Mouse (Mus musculus) heart, embryonic 14.5 days (tissue): ENCODE results near the gene Hoxa1. TPM values are rescaled to one million over a fixed set of nuclear protein-coding genes. Genes with fewer than 3 reads are reported as not detected.

Experiments
- ATAC-seq: fragments of 200-750 bp; cut with Nextera tagmentation; 2 replicates; pipeline ENCODE4 v1.8.0; 2017; ENCODE audit warnings: low read depth, moderate TSS enrichment; ENCODE audit not compliant: insufficient number of reproducible peaks, insufficient read depth, low FRiP score
- H3K27ac ChIP-seq, 2 experiments: fragments of 200-500 bp in 1 of 2; fragments of 300-500 bp in 1 of 2; sonication (generic) in 1 of 2; replicated peaks in 1 of 2; 2 replicates each; pipeline ENCODE4 v1.5.1; 2012 to 2014; ENCODE audit warnings: low read depth in 2 of 2, low read length in 2 of 2, control low read depth in 1 of 2, mild to moderate bottlenecking in 1 of 2, mixed read lengths in 1 of 2; ENCODE audit not compliant: control insufficient read depth in 1 of 2, insufficient read depth in 1 of 2
- H3K27me3 ChIP-seq: fragments of 300-500 bp; sonication (generic); 2 replicates; pipeline ENCODE4 v1.6.1; 2014; ENCODE audit warnings: mild to moderate bottlenecking, low read length, control low read depth; ENCODE audit not compliant: control insufficient read depth, insufficient read depth
- H3K36me3 ChIP-seq: fragments of 300-500 bp; sonication (generic); 2 replicates; pipeline ENCODE4 v1.6.1; 2014; ENCODE audit warnings: mild to moderate bottlenecking, control low read depth, low read length, mixed read lengths; ENCODE audit not compliant: control insufficient read depth, insufficient read depth
- H3K4me1 ChIP-seq, 2 experiments: fragments of 200-500 bp in 1 of 2; fragments of 300-500 bp in 1 of 2; sonication (generic) in 1 of 2; 2 replicates each; pipeline ENCODE4 v1.6.1; 2012 to 2014; ENCODE audit warnings: low read length in 2 of 2, control low read depth in 1 of 2, mixed read lengths in 1 of 2; ENCODE audit not compliant: control insufficient read depth in 2 of 2, insufficient read depth in 2 of 2
- H3K4me2 ChIP-seq: fragments of 300-500 bp; sonication (generic); 2 replicates; pipeline ENCODE4 v1.6.1; 2014; ENCODE audit warnings: mild to moderate bottlenecking, low read length
- H3K4me3 ChIP-seq, 2 experiments: fragments of 200-500 bp in 1 of 2; fragments of 300-500 bp in 1 of 2; sonication (generic) in 1 of 2; 2 replicates each; pipeline ENCODE4 v1.5.1; 2012 to 2014; ENCODE audit warnings: low read length in 2 of 2, mild to moderate bottlenecking in 2 of 2, control low read depth in 1 of 2, low read depth in 1 of 2, moderate library complexity in 1 of 2; ENCODE audit not compliant: control insufficient read depth in 1 of 2, insufficient read depth in 1 of 2
- H3K9ac ChIP-seq: fragments of 300-500 bp; sonication (generic); 2 replicates; pipeline ENCODE4 v1.6.1; 2014; ENCODE audit warnings: mild to moderate bottlenecking, low read length
- H3K9me3 ChIP-seq: fragments of 300-500 bp; sonication (generic); 2 replicates; pipeline ENCODE4 v1.6.1; 2016; ENCODE audit warnings: low read length, control low read depth; ENCODE audit not compliant: control insufficient read depth
- WGBS: fragments of 180-500 bp; shearing (Covaris S2); extraction: QIAGEN DNeasy Blood & Tissue Kit; methylation state at CpG from one replicate; pipeline ENCODE4 v1.1.7; 2014; 5-methylcytosine and 5-hydroxymethylcytosine counted together
- polyA plus RNA-seq: library from polyadenylated mRNA; unstranded; fragments of >200 nt; fragmentation: Nextera tagmentation; extraction: Ambion mirVana; gene quantifications from 2 replicates; pipeline ENCODE4 v1.2.1, GENCODE M21; 2014

Gene Hoxa1
- polyA plus RNA-seq, 1 experiment from 2014 or later: 0.82 TPM

DNA sequence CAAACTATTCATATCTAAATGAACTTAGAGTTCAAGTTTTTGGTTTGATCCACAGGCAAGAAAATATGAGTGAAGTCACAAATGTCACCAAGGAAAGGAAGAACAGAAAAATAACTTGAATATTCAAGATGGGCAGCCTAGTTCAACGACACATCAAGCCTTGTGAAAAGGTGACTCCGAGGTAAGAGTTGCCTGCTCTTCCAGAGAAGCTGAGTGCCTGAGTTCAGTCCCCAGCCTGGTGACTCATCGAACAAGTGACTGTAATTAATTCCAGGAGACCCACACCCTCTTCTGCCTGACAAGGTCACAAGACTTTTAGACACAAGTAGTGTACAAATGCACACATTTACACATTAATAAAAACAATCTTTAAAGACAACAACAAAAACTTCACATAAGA lies 51.4 kb downstream of the Hoxa1 start:
- no peak overlapping the region for H3K9ac ChIP-seq
- H3K9me3 ChIP-seq: no peaks in the 10 kb centered on the region
- WGBS: 33% methylated on average over 3 of the region's 3 CpGs
- H3K27me3 ChIP-seq: peaks cover under 1% of the 10 kb centered on the region; the same call in 1 of the 2 replicates
- ATAC-seq: no peak
- no peaks in the 10 kb centered on the region for H3K36me3 ChIP-seq
- no peak overlapping the region for H3K4me3 ChIP-seq
- no peak overlapping the region for H3K27ac ChIP-seq
- no peak overlapping the region for H3K4me2 ChIP-seq
- no peaks in the 10 kb centered on the region; a peak in 1 of 4 replicates for H3K4me1 ChIP-seq

DNA sequence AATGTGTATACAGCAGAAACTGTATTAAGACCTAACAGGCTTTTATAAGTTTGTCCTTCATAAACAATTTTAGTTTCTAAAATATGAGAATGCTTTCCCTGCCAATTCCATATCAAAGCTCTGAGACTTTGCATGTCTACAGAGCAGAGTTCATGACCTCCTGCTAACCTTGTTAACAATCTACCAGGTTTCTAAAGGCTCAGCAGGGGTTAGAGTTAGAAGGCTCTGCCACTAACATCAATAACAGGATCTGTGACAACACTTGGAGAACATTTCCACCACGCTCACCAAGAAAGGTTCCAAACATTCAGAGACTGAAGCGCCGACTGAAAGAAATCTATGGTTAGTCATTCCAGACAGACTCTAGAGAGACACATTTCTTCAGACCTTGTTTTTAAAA lies 51.9 kb downstream of the Hoxa1 start:
- Histone ChIP-seq H3K27me3 (peaks cover 4% of the 10 kb centered on the region; the same call in 1 of the 2 replicates), H3K9me3 (no peaks in the 10 kb centered on the region), H3K9ac (no peak overlapping the region), H3K4me3 (no peak overlapping the region), H3K4me2 (no peak overlapping the region), H3K4me1 (no peaks in the 10 kb centered on the region; a peak in 1 of 4 replicates), H3K27ac (no peak overlapping the region), H3K36me3 (no peaks in the 10 kb centered on the region)
- ATAC-seq: no peak
- 40% methylated on average over 3 of the region's 3 CpGs for WGBS

Other genes starting within 250 kb of the Hoxa1 start
- gene Skap2, start 145.8 kb downstream of the Hoxa1 start, polyA plus RNA-seq: 15.2 and 16.0 TPM in 2 replicates
- 0.51 and 0.66 TPM in 2 replicates for gene Hoxa2, start 6.5 kb upstream of the Hoxa1 start, polyA plus RNA-seq
- not detected in 2 replicates for gene 5730596B20Rik, start 19.2 kb upstream of the Hoxa1 start, polyA plus RNA-seq
- 0.32 and 0.36 TPM in 2 replicates for gene Hoxa4, start 33.4 kb upstream of the Hoxa1 start, polyA plus RNA-seq
- gene Hoxa5, start 46.3 kb upstream of the Hoxa1 start, polyA plus RNA-seq: 0.31 and 1.3 TPM in 2 replicates
- gene Hoxa6, start 50.4 kb upstream of the Hoxa1 start, polyA plus RNA-seq: not detected in 2 replicates
- gene Hoxa3, start 55.0 kb upstream of the Hoxa1 start, polyA plus RNA-seq: 0.35 and 0.86 TPM in 2 replicates
- gene Gm28308, start 55.0 kb upstream of the Hoxa1 start, polyA plus RNA-seq: not detected in 2 replicates
- 0.12 and 0.28 TPM in 2 replicates for gene Hoxa7, start 63.5 kb upstream of the Hoxa1 start, polyA plus RNA-seq
- gene Hoxa9, start 72.8 kb upstream of the Hoxa1 start, polyA plus RNA-seq: 0.11 and 0.26 TPM in 2 replicates
- gene Hoxa10, start 82.5 kb upstream of the Hoxa1 start, polyA plus RNA-seq: 0.11 and 0.12 TPM in 2 replicates
- gene Hoxa11, start 87.5 kb upstream of the Hoxa1 start, polyA plus RNA-seq: not detected in 2 replicates
- gene Hoxa13, start 102.6 kb upstream of the Hoxa1 start, polyA plus RNA-seq: not detected in 2 replicates
- gene Evx1, start 155.2 kb upstream of the Hoxa1 start, polyA plus RNA-seq: not detected in 2 replicates